Mouse (Mus musculus) myocyte (in vitro differentiated cells): ENCODE results near the gene Tmem210. TPM values are rescaled to one million over a fixed set of nuclear protein-coding genes. Genes with fewer than 3 reads are reported as not detected.

Experiments
- H3K27me3 ChIP-seq: one replicate; pipeline ENCODE4 v1.6.1; 2011; ENCODE audit not compliant: control insufficient read depth, insufficient read depth, insufficient read length
- H3K36me3 ChIP-seq: one replicate; pipeline ENCODE4 v1.6.1; 2011; ENCODE audit not compliant: control insufficient read depth, insufficient read depth
- H3K4me2 ChIP-seq: one replicate; pipeline ENCODE4 v1.6.1; 2011; ENCODE audit warnings: low read depth, control low read depth
- H3K4me3 ChIP-seq: one replicate; pipeline ENCODE4 v1.5.1; 2011; ENCODE audit warnings: mild to moderate bottlenecking, control low read depth, moderate library complexity
- H3K79me2 ChIP-seq: one replicate; pipeline ENCODE4 v1.6.1; 2011; ENCODE audit not compliant: control insufficient read depth, insufficient read depth
- H3ac ChIP-seq: one replicate; pipeline ENCODE4 v1.6.1; 2011; ENCODE audit not compliant: control insufficient read depth, insufficient read length
- CEBPB ChIP-seq: IDR thresholded peaks from 2 replicates; pipeline ENCODE4 v1.6.1; 2011; ENCODE audit warnings: mild to moderate bottlenecking, moderate library complexity; ENCODE audit not compliant: poor library complexity, insufficient read depth, severe bottlenecking
- E2F4 ChIP-seq: IDR thresholded peaks from one replicate; pipeline ENCODE4 v1.6.1; 2011; ENCODE audit warnings: mild to moderate bottlenecking, control low read depth, moderate library complexity; ENCODE audit not compliant: insufficient read depth
- MAX ChIP-seq: IDR thresholded peaks from one replicate; pipeline ENCODE4 v1.6.1; 2011; ENCODE audit warnings: low read depth, mild to moderate bottlenecking, control low read depth
- MYOD1 ChIP-seq, 3 experiments: IDR thresholded peaks; one replicate each; pipeline ENCODE4 v1.6.1; 2011; ENCODE audit warnings: control low read depth in 2 of 3, low read depth in 2 of 3, mild to moderate bottlenecking in 2 of 3, moderate library complexity in 1 of 3; ENCODE audit not compliant: insufficient read length in 2 of 3, control insufficient read depth in 1 of 3
- MYOG ChIP-seq, 3 experiments: IDR thresholded peaks; one replicate each; pipeline ENCODE4 v1.6.1; 2011; ENCODE audit warnings: control low read depth in 2 of 3, low read depth in 2 of 3, mild to moderate bottlenecking in 2 of 3; ENCODE audit not compliant: insufficient read length in 2 of 3, control insufficient read depth in 1 of 3, insufficient read depth in 1 of 3
- POLR2A ChIP-seq: IDR thresholded peaks from one replicate; pipeline ENCODE4 v1.6.1; 2011; ENCODE audit warnings: low read depth, mild to moderate bottlenecking, control low read depth, moderate library complexity; ENCODE audit not compliant: insufficient read length
- POLR2AphosphoS2 ChIP-seq: IDR thresholded peaks from one replicate; pipeline ENCODE4 v1.6.1; 2011; ENCODE audit warnings: low read depth, control low read depth; ENCODE audit not compliant: insufficient read length
- REST ChIP-seq: IDR thresholded peaks from one replicate; pipeline ENCODE4 v1.6.1; 2011; ENCODE audit warnings: mild to moderate bottlenecking, control low read depth, moderate library complexity; ENCODE audit not compliant: insufficient read depth, insufficient read length
- SRF ChIP-seq: IDR thresholded peaks from one replicate; pipeline ENCODE4 v1.6.1; 2011; ENCODE audit warnings: low read depth; ENCODE audit not compliant: control insufficient read depth, insufficient read length
- TCF12 ChIP-seq: IDR thresholded peaks from one replicate; pipeline ENCODE4 v1.6.1; 2011; ENCODE audit warnings: mild to moderate bottlenecking, control low read depth; ENCODE audit not compliant: poor library complexity, insufficient read depth, severe bottlenecking
- TCF3 ChIP-seq: IDR thresholded peaks from one replicate; pipeline ENCODE4 v1.6.1; 2011; ENCODE audit warnings: low read depth, control low read depth; ENCODE audit not compliant: insufficient read length
- USF1 ChIP-seq: IDR thresholded peaks from one replicate; pipeline ENCODE4 v1.6.1; 2011; ENCODE audit warnings: low read depth, mild to moderate bottlenecking, control low read depth, moderate library complexity
- polyA plus RNA-seq: library from polyadenylated mRNA; unstranded; fragments of >200 nt; fragmentation: generic; extraction: Trizol; gene quantifications from one replicate; pipeline ENCODE4 v1.2.1, GENCODE M21; 2012; ENCODE audit warnings: missing spikeins

Gene Tmem210
- polyA plus RNA-seq, 1 experiment, result 0.40 TPM

GRCm38 (mm10) chr2:25262291-25262767 lies 25.6 kb upstream of the Tmem210 start, which contains the start of gene Tprn:
Tprn (plus strand) TSS chr2:25262618.
- H3K4me2 ChIP-seq, result peak within 1 kb of the TSS; percentile 90
- peak within 1 kb of the TSS; percentile 18 for H3ac ChIP-seq
- TF ChIP-seq POLR2AphosphoS2 (peak; percentile 31), SRF (peak; percentile 25), MYOG (IDR thresholded peaks at IDR 0.05; ENCODE audit: control insufficient read depth in 1 of 3, insufficient read depth in 1 of 3, insufficient read length in 2 of 3, low read depth in 2 of 3) (no peak), POLR2A (peak; percentile 65)
- H3K79me2 ChIP-seq, result no peaks in the 10 kb centered on the region
- peak within 1 kb of the TSS; percentile 28 for H3K4me3 ChIP-seq
- H3K36me3 ChIP-seq, result no peaks in the 10 kb centered on the region
- no peaks in the 10 kb centered on the region for H3K27me3 ChIP-seq

GRCm38 (mm10) chr2:25262795-25263622 lies 24.9 kb upstream of the Tmem210 start:
- TF ChIP-seq MYOG (IDR thresholded peaks at IDR 0.05; ENCODE audit: control insufficient read depth in 1 of 3, insufficient read depth in 1 of 3, insufficient read length in 2 of 3, low read depth in 2 of 3), result no peak
- TF ChIP-seq MYOD1 (IDR thresholded peaks at IDR 0.05; ENCODE audit: control insufficient read depth in 1 of 3, insufficient read length in 2 of 3, low read depth in 2 of 3), result peak in 1 of 3 experiments; percentile 24
- no peak for TF ChIP-seq POLR2AphosphoS2
- TF ChIP-seq REST, result no peak
- TF ChIP-seq TCF3, result no peak
- no peak for TF ChIP-seq CEBPB
- TF ChIP-seq USF1, result no peak
- Histone ChIP-seq H3K36me3 (no peaks in the 10 kb centered on the region), H3ac (peak overlapping the region; percentile 18)

GRCm38 (mm10) chr2:25263623-25264285 lies 24.2 kb upstream of the Tmem210 start:
- no peaks in the 10 kb centered on the region for H3K79me2 ChIP-seq
- peak overlapping the region; percentile 18 for H3ac ChIP-seq

More at GRCm38 (mm10) chr2:25262795-25263622, 24.9 kb upstream of the Tmem210 start:
- H3K27me3 ChIP-seq, result no peaks in the 10 kb centered on the region
- no peaks in the 10 kb centered on the region for H3K79me2 ChIP-seq
- H3K4me3 ChIP-seq, result peak overlapping the region; percentile 28
- peak overlapping the region; percentile 77 for H3K4me2 ChIP-seq

GRCm38 (mm10) chr2:25264286-25264660 lies 23.7 kb upstream of the Tmem210 start:
- Histone ChIP-seq H3ac (no peak overlapping the region), H3K79me2 (no peaks in the 10 kb centered on the region), H3K4me2 (peak overlapping the region; percentile 77), H3K4me3 (peak overlapping the region; percentile 28), H3K27me3 (no peaks in the 10 kb centered on the region), H3K36me3 (no peaks in the 10 kb centered on the region)
- TF ChIP-seq E2F4 (no peak), REST (no peak), POLR2A (no peak), MYOG (IDR thresholded peaks at IDR 0.05; ENCODE audit: control insufficient read depth in 1 of 3, insufficient read depth in 1 of 3, insufficient read length in 2 of 3, low read depth in 2 of 3) (no peak), POLR2AphosphoS2 (no peak), CEBPB (no peak), TCF12 (no peak)

More at GRCm38 (mm10) chr2:25263623-25264285, 24.2 kb upstream of the Tmem210 start:
- no peaks in the 10 kb centered on the region for H3K36me3 ChIP-seq
- H3K4me3 ChIP-seq, result peak overlapping the region; percentile 28
- TF ChIP-seq MAX (no peak), POLR2A (no peak), POLR2AphosphoS2 (no peak), SRF (no peak), USF1 (no peak)
- H3K4me2 ChIP-seq, result peak overlapping the region; percentile 77
- no peaks in the 10 kb centered on the region for H3K27me3 ChIP-seq

GRCm38 (mm10) chr2:25264851-25265250 lies 23.1 kb upstream of the Tmem210 start:
- Histone ChIP-seq H3K79me2 (no peaks in the 10 kb centered on the region), H3K36me3 (no peaks in the 10 kb centered on the region), H3ac (no peak overlapping the region), H3K4me2 (peak overlapping the region; percentile 77), H3K27me3 (no peaks in the 10 kb centered on the region), H3K4me3 (peak overlapping the region; percentile 28)
- TF ChIP-seq MYOG (IDR thresholded peaks at IDR 0.05; ENCODE audit: control insufficient read depth in 1 of 3, insufficient read depth in 1 of 3, insufficient read length in 2 of 3, low read depth in 2 of 3) (no peak), USF1 (no peak), TCF12 (no peak), TCF3 (no peak), REST (no peak), E2F4 (no peak), POLR2A (no peak), MAX (no peak), MYOD1 (IDR thresholded peaks at IDR 0.05; ENCODE audit: control insufficient read depth in 1 of 3, insufficient read length in 2 of 3, low read depth in 2 of 3) (no peak), POLR2AphosphoS2 (no peak), CEBPB (no peak), SRF (no peak)
